Mouse (Mus musculus): ENCODE measurements around the gene Srsf4.

Srsf4 gene

GRCm38 (mm10) chr4:131873293-131874168 is at the start of gene Srsf4:
TSS of gene Srsf4 (plus strand) at chr4:131873617.
- peak; percentile 92 for DNase-seq (ENCODE audit: low read depth, low spot score)

- DNase-seq (ENCODE audit: low read depth, low spot score), result no peak
Measured at GRCm38 (mm10) chr4:131824939-131825338, 48.5 kb upstream of the Srsf4 start.

GRCm38 (mm10) chr4:131825830-131826229 is 47.6 kb upstream of the Srsf4 start:
- no peak for DNase-seq (ENCODE audit: low read depth, low spot score)

- DNase-seq (ENCODE audit: low read depth, low spot score), result no peak
Measured at GRCm38 (mm10) chr4:131826905-131827304, 46.5 kb upstream of the Srsf4 start.

GRCm38 (mm10) chr4:131829123-131829522 is 44.3 kb upstream of the Srsf4 start:
- DNase-seq (ENCODE audit: low read depth, low spot score), result no peak

GRCm38 (mm10) chr4:131831546-131832045 is 41.8 kb upstream of the Srsf4 start:
- no peak for DNase-seq (ENCODE audit: low read depth, low spot score)

GRCm38 (mm10) chr4:131832759-131833407 is 40.5 kb upstream of the Srsf4 start:
- DNase-seq (ENCODE audit: low read depth, low spot score), result no peak

- no peak for DNase-seq (ENCODE audit: low read depth, low spot score)
Measured at GRCm38 (mm10) chr4:131833971-131834609, 39.3 kb upstream of the Srsf4 start.

GRCm38 (mm10) chr4:131836351-131836881 is 37.0 kb upstream of the Srsf4 start:
- no peak for DNase-seq (ENCODE audit: low read depth, low spot score)

GRCm38 (mm10) chr4:131836891-131837491 is 36.4 kb upstream of the Srsf4 start:
- no peak for DNase-seq (ENCODE audit: low read depth, low spot score)

GRCm38 (mm10) chr4:131837872-131838524 is 35.4 kb upstream of the Srsf4 start, which contains the start of gene Ptpru:
TSS of gene Ptpru (minus strand) at chr4:131838288.
- peak; percentile 72 for DNase-seq (ENCODE audit: low read depth, low spot score)

GRCm38 (mm10) chr4:131843290-131843743 is 30.1 kb upstream of the Srsf4 start, which contains the start of gene Mecr:
TSS of gene Mecr (plus strand) at chr4:131843470.
- DNase-seq (ENCODE audit: low read depth, low spot score), result peak; percentile 86

GRCm38 (mm10) chr4:131845991-131846778 is 27.2 kb upstream of the Srsf4 start:
- no peak for DNase-seq (ENCODE audit: low read depth, low spot score)

- DNase-seq (ENCODE audit: low read depth, low spot score), result no peak
Measured at GRCm38 (mm10) chr4:131848082-131848481, 25.3 kb upstream of the Srsf4 start.

- no peak for DNase-seq (ENCODE audit: low read depth, low spot score)
Measured at GRCm38 (mm10) chr4:131849986-131850638, 23.3 kb upstream of the Srsf4 start.

- no peak for DNase-seq (ENCODE audit: low read depth, low spot score)
Measured at GRCm38 (mm10) chr4:131854950-131855349, 18.5 kb upstream of the Srsf4 start.

GRCm38 (mm10) chr4:131860492-131861340 is 12.7 kb upstream of the Srsf4 start:
- DNase-seq (ENCODE audit: low read depth, low spot score), result peak; percentile 69

GRCm38 (mm10) chr4:131861341-131861739 is 12.1 kb upstream of the Srsf4 start:
- no peak for DNase-seq (ENCODE audit: low read depth, low spot score)
